Mouse (Mus musculus) bone marrow, adult 2 months (tissue): ENCODE measurements at regions not wholly inside any gene's neighbourhood (a gene's known extent, or its start where the extent isn't known, plus 50 kb on each side); places are given as distances from the start of the nearest gene placed in this dataset.

Source experiments
- CTCF ChIP-seq: fragments of 200-500 bp; IDR thresholded peaks from 2 replicates; pipeline ENCODE4 v1.5.1; 2011; ENCODE audit warnings: low read length, control low read depth; ENCODE audit not compliant: control insufficient read depth, insufficient read depth
- POLR2A ChIP-seq: fragments of 200-500 bp; IDR thresholded peaks from 2 replicates; pipeline ENCODE4 v1.6.1; 2011; ENCODE audit warnings: low read depth, mild to moderate bottlenecking, control low read depth, low read length, borderline replicate concordance; ENCODE audit not compliant: control insufficient read depth

GRCm38 (mm10) chr15:62138701-62139100 lies 1215.9 kb upstream of the A1bg start:
- TF ChIP-seq POLR2A = no peak
- TF ChIP-seq CTCF = no peak
